9 mouse cellular contexts compared by ENCODE assay signal in genomic region chr4:65495705-65496462, GRCm38 (mm10).
DNase-seq lines count a peak whose midpoint lies in the region; ATAC-seq lines count a peak whose summit lies in the region.
"Had no signal": no experiment of that assay in that cellular context is flagged by ENCODE, and none has a peak within 500 bp of the region (broad histone marks: within the 10 kb centered on the region; RNA-seq: fewer than 3 reads in every experiment).

No protein-coding gene starts in this region.

- H3K36me3 ChIP-seq in kidney, embryonic 16.5 days (ENCODE audit: insufficient read depth, low read length): no peaks in the 10 kb centered on the region
- H3K36me3 ChIP-seq in forebrain, embryonic 13.5 days (ENCODE audit: poor library complexity, severe bottlenecking): no peaks in the 10 kb centered on the region
- H3K36me3 ChIP-seq in hindbrain, embryonic 13.5 days: no peaks in the 10 kb centered on the region
- no peaks in the 10 kb centered on the region for H3K36me3 ChIP-seq in midbrain, embryonic 16.5 days (ENCODE audit: control insufficient read depth, insufficient read depth, low read length)

- DNase-seq in kidney, postnatal 36 days: no peak
- no peak for DNase-seq in testis, postnatal 10 days (ENCODE audit: low spot score)
- no peak for DNase-seq in urinary bladder, postnatal 4 days (ENCODE audit: low spot score in 2 of 2)

- H3K27me3 ChIP-seq in kidney, embryonic 16.5 days (ENCODE audit: insufficient read depth, low read length): no peaks in the 10 kb centered on the region
- H3K27me3 ChIP-seq in forebrain, embryonic 13.5 days: no peaks in the 10 kb centered on the region
- no peaks in the 10 kb centered on the region for H3K27me3 ChIP-seq in hindbrain, embryonic 13.5 days
- no peaks in the 10 kb centered on the region for H3K27me3 ChIP-seq in midbrain, embryonic 16.5 days (ENCODE audit: control insufficient read depth, insufficient read depth, low read depth, low read length)
- H3K27me3 ChIP-seq: CH12.LX had no signal

- H3K27ac ChIP-seq in kidney, embryonic 16.5 days (ENCODE audit: low read length): no peak overlapping the region
- no peak overlapping the region for H3K27ac ChIP-seq in forebrain, embryonic 13.5 days
- H3K27ac ChIP-seq in hindbrain, embryonic 13.5 days: no peak overlapping the region
- H3K27ac ChIP-seq in midbrain, embryonic 16.5 days (ENCODE audit: low read length): no peak overlapping the region

- 59% methylated on average over 6 of the region's 6 CpGs for WGBS in kidney, embryonic 16.5 days
- WGBS in forebrain, embryonic 13.5 days: 75% methylated on average over 6 of the region's 6 CpGs
- WGBS in hindbrain, embryonic 13.5 days: 72% methylated on average over 6 of the region's 6 CpGs
- WGBS in midbrain, embryonic 16.5 days: 69% methylated on average over 6 of the region's 6 CpGs

- H3K4me3 ChIP-seq in kidney, embryonic 16.5 days (ENCODE audit: low read length): no peak overlapping the region
- no peak overlapping the region for H3K4me3 ChIP-seq in forebrain, embryonic 13.5 days
- no peak overlapping the region for H3K4me3 ChIP-seq in hindbrain, embryonic 13.5 days
- no peak overlapping the region for H3K4me3 ChIP-seq in midbrain, embryonic 16.5 days (ENCODE audit: low read depth, low read length)

- no peaks in the 10 kb centered on the region for H3K9me3 ChIP-seq in kidney, embryonic 16.5 days (ENCODE audit: low read length)
- H3K9me3 ChIP-seq in forebrain, embryonic 13.5 days (replicated peaks): no peaks in the 10 kb centered on the region
- no peaks in the 10 kb centered on the region for H3K9me3 ChIP-seq in hindbrain, embryonic 13.5 days
- no peaks in the 10 kb centered on the region for H3K9me3 ChIP-seq in midbrain, embryonic 16.5 days (replicated peaks; ENCODE audit: control insufficient read depth, low read length, poor library complexity, severe bottlenecking)

- peak; percentile 33; the same call in 1 of the 2 replicates for ATAC-seq in kidney, embryonic 16.5 days (ENCODE audit: low FRiP score, low TSS enrichment)
- ATAC-seq in forebrain, embryonic 13.5 days: peak; percentile 5; the same call in 1 of the 2 replicates
- peak; percentile 36 for ATAC-seq in hindbrain, embryonic 13.5 days (ENCODE audit: low FRiP score)
- ATAC-seq in midbrain, embryonic 16.5 days: peak; percentile 54

- H3K9ac ChIP-seq in kidney, embryonic 16.5 days (replicated peaks; ENCODE audit: low read length): no peak overlapping the region
- H3K9ac ChIP-seq in forebrain, embryonic 13.5 days: no peak overlapping the region
- no peak overlapping the region for H3K9ac ChIP-seq in hindbrain, embryonic 13.5 days
- no peak overlapping the region for H3K9ac ChIP-seq in midbrain, embryonic 16.5 days (ENCODE audit: low read depth, low read length)
- H3K9ac ChIP-seq: liver, postnatal 0 days had no signal

- peaks cover 10% of the 10 kb centered on the region for H3K4me1 ChIP-seq in kidney, embryonic 16.5 days (ENCODE audit: insufficient read depth, low read length)
- H3K4me1 ChIP-seq in forebrain, embryonic 13.5 days: no peaks in the 10 kb centered on the region; the same call in none of the 2 replicates
- peaks cover 3% of the 10 kb centered on the region; the same call in 1 of the 2 replicates for H3K4me1 ChIP-seq in hindbrain, embryonic 13.5 days (replicated peaks)
- 0 out of 2 replicates have a peak, but pooled peaks cover 2% of the 10 kb centered on the region for H3K4me1 ChIP-seq in midbrain, embryonic 16.5 days (ENCODE audit: control insufficient read depth, insufficient read depth, low read length)

- no peak overlapping the region for H3K4me2 ChIP-seq in kidney, embryonic 16.5 days (replicated peaks; ENCODE audit: low read depth, low read length)
- no peak overlapping the region for H3K4me2 ChIP-seq in forebrain, embryonic 13.5 days
- H3K4me2 ChIP-seq in hindbrain, embryonic 13.5 days: no peak overlapping the region
- no peak overlapping the region for H3K4me2 ChIP-seq in midbrain, embryonic 16.5 days (ENCODE audit: low read length)
